In the genomic region with DNA sequence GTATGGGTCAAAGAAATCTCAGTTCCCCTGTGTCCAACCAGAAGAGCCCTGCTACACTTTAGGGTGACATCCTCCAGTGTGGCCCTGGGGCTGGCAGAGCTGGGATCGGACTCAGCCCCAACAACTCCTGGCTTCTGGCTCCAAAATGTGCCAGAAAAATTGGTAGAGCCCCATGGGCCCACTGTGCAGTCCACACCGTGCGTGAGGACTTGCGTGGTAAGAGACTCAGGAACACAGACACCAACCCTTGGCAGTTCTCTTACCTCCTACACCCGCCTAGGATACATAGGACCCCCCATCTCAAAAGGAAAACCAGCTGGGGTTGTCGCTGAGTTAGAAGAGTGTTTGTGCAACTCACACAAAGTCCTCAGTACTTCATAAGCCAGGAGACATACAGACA, we compare ENCODE assay signal across 12 mouse cellular contexts. TPM values are rescaled to one million over a fixed set of nuclear protein-coding genes. Genes with fewer than 3 reads are reported as not detected.
DNase-seq lines count a peak whose midpoint lies in the region; ATAC-seq lines count a peak whose summit lies in the region.
"Had no signal": no experiment of that assay in that cellular context is flagged by ENCODE, and none has a peak within 500 bp of the region (broad histone marks: within the 10 kb centered on the region; RNA-seq: fewer than 3 reads in every experiment).

No protein-coding gene starts in this region.

- H3K27ac ChIP-seq in hindbrain, embryonic 15.5 days (replicated peaks): peak overlapping the region; percentile 75
- H3K27ac ChIP-seq in hindbrain, embryonic 13.5 days: no peak overlapping the region
- H3K27ac ChIP-seq in embryonic facial prominence, embryonic 11.5 days (replicated peaks; ENCODE audit: low read depth, low read length): peak overlapping the region; percentile 86; the same call in 1 of the 2 replicates
- H3K27ac ChIP-seq in forebrain, embryonic 14.5 days (ENCODE audit: low read depth, low read length): peak overlapping the region; percentile 83; the same call in 1 of the 2 replicates
- H3K27ac ChIP-seq in neural tube, embryonic 13.5 days (replicated peaks): 0 out of 2 replicates have a peak overlapping the region, but pooled peaks have one; percentile 77

- no peak for DNase-seq in embryonic facial prominence, embryonic 11.5 days (ENCODE audit: low spot score)
- DNase-seq in forebrain, embryonic 14.5 days (ENCODE audit: low spot score): no peak
- DNase-seq in cerebellum, postnatal 4 days (ENCODE audit: low spot score in 2 of 2): no peak
- DNase-seq in left cerebral cortex, postnatal 10 days (ENCODE audit: extremely low spot score in 1 of 2, low spot score in 2 of 2): no peak
- DNase-seq: cerebellum, adult 8-10 months; gastrocnemius, postnatal 25 days; kidney, postnatal 25 days had no signal

- intact Hi-C loops in left cerebral cortex, postnatal 10 days (cut with DNase I): no loop called here

- H3K4me1 ChIP-seq in hindbrain, embryonic 15.5 days (replicated peaks): peaks cover 35% of the 10 kb centered on the region
- peaks cover 42% of the 10 kb centered on the region for H3K4me1 ChIP-seq in hindbrain, embryonic 13.5 days (replicated peaks)
- peaks cover 13% of the 10 kb centered on the region for H3K4me1 ChIP-seq in embryonic facial prominence, embryonic 11.5 days (ENCODE audit: control insufficient read depth, insufficient read depth, low read length)
- H3K4me1 ChIP-seq in forebrain, embryonic 14.5 days (ENCODE audit: control insufficient read depth, insufficient read depth, low read length): peaks cover 18% of the 10 kb centered on the region
- peaks cover 42% of the 10 kb centered on the region for H3K4me1 ChIP-seq in neural tube, embryonic 13.5 days (replicated peaks)

- no peaks in the 10 kb centered on the region for H3K27me3 ChIP-seq in hindbrain, embryonic 15.5 days
- peaks cover 15% of the 10 kb centered on the region for H3K27me3 ChIP-seq in hindbrain, embryonic 13.5 days
- no peaks in the 10 kb centered on the region for H3K27me3 ChIP-seq in embryonic facial prominence, embryonic 11.5 days (ENCODE audit: control insufficient read depth, insufficient read depth, low read length)
- H3K27me3 ChIP-seq in forebrain, embryonic 14.5 days (replicated peaks; ENCODE audit: control insufficient read depth, insufficient read depth, low read length): no peaks in the 10 kb centered on the region
- peaks cover 3% of the 10 kb centered on the region; the same call in 1 of the 2 replicates for H3K27me3 ChIP-seq in neural tube, embryonic 13.5 days

- no peaks in the 10 kb centered on the region for H3K9me3 ChIP-seq in hindbrain, embryonic 15.5 days
- H3K9me3 ChIP-seq in hindbrain, embryonic 13.5 days: no peaks in the 10 kb centered on the region
- H3K9me3 ChIP-seq in embryonic facial prominence, embryonic 11.5 days (replicated peaks; ENCODE audit: control insufficient read depth, low read length): no peaks in the 10 kb centered on the region
- H3K9me3 ChIP-seq in forebrain, embryonic 14.5 days (replicated peaks; ENCODE audit: control insufficient read depth, low read length): no peaks in the 10 kb centered on the region
- H3K9me3 ChIP-seq in neural tube, embryonic 13.5 days: no peaks in the 10 kb centered on the region
- H3K9me3 ChIP-seq: liver, embryonic 12.5 days had no signal

- WGBS in hindbrain, embryonic 15.5 days: 87% methylated on average over 6 of the region's 6 CpGs
- WGBS in hindbrain, embryonic 13.5 days: 89% methylated on average over 6 of the region's 6 CpGs
- WGBS in embryonic facial prominence, embryonic 11.5 days: 92% methylated on average over 6 of the region's 6 CpGs
- 90% methylated on average over 6 of the region's 6 CpGs for WGBS in forebrain, embryonic 14.5 days
- 94% methylated on average over 6 of the region's 6 CpGs for WGBS in neural tube, embryonic 13.5 days

- H3K9ac ChIP-seq in hindbrain, embryonic 15.5 days: no peak overlapping the region
- H3K9ac ChIP-seq in hindbrain, embryonic 13.5 days: no peak overlapping the region
- H3K9ac ChIP-seq in embryonic facial prominence, embryonic 11.5 days (replicated peaks; ENCODE audit: low read length): no peak overlapping the region
- H3K9ac ChIP-seq in forebrain, embryonic 14.5 days (ENCODE audit: low read length): no peak overlapping the region
- H3K9ac ChIP-seq in neural tube, embryonic 13.5 days: no peak overlapping the region
- H3K9ac ChIP-seq: liver, embryonic 12.5 days had no signal

- no peak overlapping the region for H3K4me2 ChIP-seq in hindbrain, embryonic 15.5 days
- H3K4me2 ChIP-seq in hindbrain, embryonic 13.5 days: no peak overlapping the region
- no peak overlapping the region for H3K4me2 ChIP-seq in embryonic facial prominence, embryonic 11.5 days (ENCODE audit: low read depth, low read length)
- H3K4me2 ChIP-seq in forebrain, embryonic 14.5 days (ENCODE audit: low read length): no peak overlapping the region
- H3K4me2 ChIP-seq in neural tube, embryonic 13.5 days: no peak overlapping the region
- H3K4me2 ChIP-seq: liver, embryonic 12.5 days had no signal

- ATAC-seq in hindbrain, embryonic 15.5 days (ENCODE audit: low FRiP score, low read depth): no peak
- no peak for ATAC-seq in hindbrain, embryonic 13.5 days (ENCODE audit: low FRiP score)
- ATAC-seq in embryonic facial prominence, embryonic 11.5 days (replicated peaks; ENCODE audit: insufficient number of reproducible peaks, low FRiP score, low TSS enrichment, low read depth): no peak
- no peak for ATAC-seq in forebrain, embryonic 14.5 days
- no peak for ATAC-seq in neural tube, embryonic 13.5 days (ENCODE audit: low read depth)
- ATAC-seq: liver, embryonic 12.5 days had no signal

- no peak overlapping the region for H3K4me3 ChIP-seq in hindbrain, embryonic 15.5 days
- no peak overlapping the region for H3K4me3 ChIP-seq in hindbrain, embryonic 13.5 days
- H3K4me3 ChIP-seq in embryonic facial prominence, embryonic 11.5 days (ENCODE audit: low read depth, low read length): no peak overlapping the region
- no peak overlapping the region for H3K4me3 ChIP-seq in forebrain, embryonic 14.5 days (ENCODE audit: low read depth, low read length)
- H3K4me3 ChIP-seq in neural tube, embryonic 13.5 days: no peak overlapping the region
- H3K4me3 ChIP-seq: erythroblast, embryonic 14.5 days; liver, embryonic 12.5 days had no signal

- H3K36me3 ChIP-seq in hindbrain, embryonic 15.5 days: no peaks in the 10 kb centered on the region
- no peaks in the 10 kb centered on the region for H3K36me3 ChIP-seq in hindbrain, embryonic 13.5 days
- H3K36me3 ChIP-seq in embryonic facial prominence, embryonic 11.5 days (replicated peaks; ENCODE audit: control insufficient read depth, insufficient read depth, low read depth, low read length): no peaks in the 10 kb centered on the region
- no peaks in the 10 kb centered on the region for H3K36me3 ChIP-seq in forebrain, embryonic 14.5 days (ENCODE audit: control insufficient read depth, insufficient read depth, low read length)
- H3K36me3 ChIP-seq in neural tube, embryonic 13.5 days: no peaks in the 10 kb centered on the region
- H3K36me3 ChIP-seq: liver, embryonic 12.5 days had no signal

RNA-seq across cellular contexts. Expression of a gene that starts 29.0 kb away (rescaled TPM):
- polyA plus RNA-seq in hindbrain, embryonic 15.5 days (2015; fragmentation: Nextera tagmentation; extraction: Ambion mirVana): 7.8 and 9.2 TPM in 2 replicates
- polyA plus RNA-seq in hindbrain, embryonic 13.5 days (2015; fragmentation: Nextera tagmentation; extraction: Ambion mirVana): 8.3 and 8.8 TPM in 2 replicates
- 8.4 and 9.8 TPM in 2 replicates for polyA plus RNA-seq in embryonic facial prominence, embryonic 11.5 days (2014; fragmentation: Nextera tagmentation; extraction: Ambion mirVana)
- polyA plus RNA-seq in forebrain, embryonic 14.5 days (2014; fragmentation: Nextera tagmentation; extraction: Ambion mirVana): 8.1 and 8.7 TPM in 2 replicates
- 7.8 and 8.7 TPM in 2 replicates for polyA plus RNA-seq in neural tube, embryonic 13.5 days (2015; fragmentation: Nextera tagmentation; extraction: Ambion mirVana)
- 1 to 10 TPM; 2.3 to 2.6 TPM for total RNA-seq in left cerebral cortex, postnatal 10 days (2021)

RNA-seq across cellular contexts. Expression of a gene that starts 45.2 kb away (rescaled TPM):
- 59.4 and 63.7 TPM in 2 replicates for polyA plus RNA-seq in hindbrain, embryonic 15.5 days (2015; fragmentation: Nextera tagmentation; extraction: Ambion mirVana)
- 47.4 and 47.6 TPM in 2 replicates for polyA plus RNA-seq in hindbrain, embryonic 13.5 days (2015; fragmentation: Nextera tagmentation; extraction: Ambion mirVana)
- polyA plus RNA-seq in embryonic facial prominence, embryonic 11.5 days (2014; fragmentation: Nextera tagmentation; extraction: Ambion mirVana): 33.7 and 34.7 TPM in 2 replicates
- polyA plus RNA-seq in forebrain, embryonic 14.5 days (2014; fragmentation: Nextera tagmentation; extraction: Ambion mirVana): 43.1 and 49.2 TPM in 2 replicates
- polyA plus RNA-seq in neural tube, embryonic 13.5 days (2015; fragmentation: Nextera tagmentation; extraction: Ambion mirVana): 46.9 and 49.0 TPM in 2 replicates
- 10 to 100 TPM; 58.6 to 62.3 TPM for total RNA-seq in left cerebral cortex, postnatal 10 days (2021)
